Mouse (Mus musculus): ENCODE measurements around the gene Urgcp.

GRCm38 (mm10) chr11:5716246-5716645 lies 45.9 kb downstream of the Urgcp start:
- TF ChIP-seq POLR2A (IDR thresholded peaks at IDR 0.05; ENCODE audit: low read depth, low read length), result no peak
- no peak for TF ChIP-seq CTCF (conservative IDR thresholded peaks at IDR 0.05; ENCODE audit: insufficient read depth, insufficient read length, low read depth, low read length)

Measured in kidney, adult 2 months (tissue).